9 mouse cellular contexts compared by ENCODE assay signal in the genomic region with DNA sequence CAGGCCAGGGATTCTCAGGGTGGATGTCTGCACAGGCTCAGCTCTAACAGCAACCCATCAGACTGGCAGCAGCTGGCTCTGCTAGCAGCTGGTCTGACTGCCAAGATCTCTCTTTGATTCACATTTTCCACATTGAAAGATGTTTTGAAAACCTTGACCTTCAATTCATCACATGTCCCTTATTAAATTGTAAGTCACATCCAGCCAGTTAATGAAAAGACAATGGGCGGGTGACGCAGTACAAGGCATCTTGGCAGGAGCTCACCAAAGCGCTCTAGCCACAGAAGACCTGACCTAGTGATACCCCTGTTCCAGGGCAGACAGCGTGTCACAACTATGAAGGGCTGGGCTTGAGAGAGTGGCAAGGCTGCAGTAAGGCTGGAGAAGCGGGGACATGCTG. TPM values are rescaled to one million over a fixed set of nuclear protein-coding genes. Genes with fewer than 3 reads are reported as not detected.
DNase-seq lines count a peak whose midpoint lies in the region; ATAC-seq lines count a peak whose summit lies in the region.
"Had no signal": no experiment of that assay in that cellular context is flagged by ENCODE, and none has a peak within 500 bp of the region (broad histone marks: within the 10 kb centered on the region; RNA-seq: fewer than 3 reads in every experiment).

No protein-coding gene starts in this region.

- 58% methylated on average over 5 of the region's 5 CpGs for WGBS in heart, embryonic 16.5 days
- WGBS in liver, embryonic 11.5 days, result 92% methylated on average over 5 of the region's 5 CpGs
- 94% methylated on average over 5 of the region's 5 CpGs for WGBS in forebrain, embryonic 10.5 days

- H3K9me3 ChIP-seq in heart, embryonic 16.5 days (replicated peaks; ENCODE audit: control insufficient read depth, low read length), result no peaks in the 10 kb centered on the region
- H3K9me3 ChIP-seq in liver, embryonic 11.5 days (ENCODE audit: control insufficient read depth, low read length), result no peaks in the 10 kb centered on the region; the same call in 1 of the 2 replicates
- H3K9me3 ChIP-seq in forebrain, embryonic 10.5 days, result no peaks in the 10 kb centered on the region

- H3K27ac ChIP-seq in heart, embryonic 16.5 days (ENCODE audit: low read length), result peak overlapping the region; percentile 96
- no peak overlapping the region for H3K27ac ChIP-seq in liver, embryonic 11.5 days (ENCODE audit: low read depth, low read length)
- no peak overlapping the region for H3K27ac ChIP-seq in forebrain, embryonic 10.5 days

- peak overlapping the region; percentile 37 for H3K9ac ChIP-seq in heart, embryonic 16.5 days (ENCODE audit: low read length)
- no peak overlapping the region for H3K9ac ChIP-seq in liver, embryonic 11.5 days (ENCODE audit: low read depth, low read length)

- peak; percentile 30 to 60 for DNase-seq in layer of hippocampus, adult 8-10 months (ENCODE audit: low spot score in 2 of 2)
- DNase-seq in layer of hippocampus, adult 9-11 months, result no peak
- DNase-seq in adrenal gland, postnatal 10 days, result peak; percentile 81
- DNase-seq in lung, postnatal 10 days, result peak; percentile 79
- DNase-seq in liver, embryonic 11.5 days (ENCODE audit: low spot score), result no peak
- no peak for DNase-seq in forebrain, embryonic 10.5 days (ENCODE audit: extremely low spot score, low spot score)

- H3K4me1 ChIP-seq in heart, embryonic 16.5 days (ENCODE audit: control insufficient read depth, insufficient read depth, low read length), result peaks cover 63% of the 10 kb centered on the region
- peaks cover 20% of the 10 kb centered on the region for H3K4me1 ChIP-seq in liver, embryonic 11.5 days (replicated peaks; ENCODE audit: control insufficient read depth, insufficient read depth, low read length)
- H3K4me1 ChIP-seq in forebrain, embryonic 10.5 days, result peaks cover 17% of the 10 kb centered on the region

- no peak for ATAC-seq in heart, embryonic 16.5 days (replicated peaks; ENCODE audit: extremely low read depth, insufficient read depth, low FRiP score)
- no peak for ATAC-seq in erythroid progenitor cell, adult 5-6 weeks (replicated peaks; ENCODE audit: low FRiP score, poor library complexity, severe bottlenecking)
- ATAC-seq in liver, embryonic 11.5 days (replicated peaks; ENCODE audit: low FRiP score), result no peak

- peaks cover 3% of the 10 kb centered on the region; the same call in 1 of the 2 replicates for H3K36me3 ChIP-seq in heart, embryonic 16.5 days (ENCODE audit: control insufficient read depth, insufficient read depth)
- peaks cover 7% of the 10 kb centered on the region; the same call in 1 of the 2 replicates for H3K36me3 ChIP-seq in liver, embryonic 11.5 days (ENCODE audit: control insufficient read depth, insufficient read depth, low read length)
- peaks cover 98% of the 10 kb centered on the region for H3K36me3 ChIP-seq in forebrain, embryonic 10.5 days (replicated peaks)

- no peak overlapping the region for H3K4me2 ChIP-seq in heart, embryonic 16.5 days (ENCODE audit: low read depth, low read length)
- no peak overlapping the region for H3K4me2 ChIP-seq in liver, embryonic 11.5 days

- no peaks in the 10 kb centered on the region for H3K27me3 ChIP-seq in heart, embryonic 16.5 days (ENCODE audit: control insufficient read depth, insufficient read depth, low read length)
- no peaks in the 10 kb centered on the region for H3K27me3 ChIP-seq in liver, embryonic 11.5 days (replicated peaks; ENCODE audit: control insufficient read depth, insufficient read depth, low read length)
- no peaks in the 10 kb centered on the region for H3K27me3 ChIP-seq in forebrain, embryonic 10.5 days (ENCODE audit: poor library complexity, severe bottlenecking)
- H3K27me3 ChIP-seq: megakaryocyte, embryonic 14.5 days had no signal

- no peak overlapping the region for H3K4me3 ChIP-seq in heart, embryonic 16.5 days (ENCODE audit: low read length)
- no peak overlapping the region for H3K4me3 ChIP-seq in liver, embryonic 11.5 days (ENCODE audit: low read depth, low read length)
- no peak overlapping the region for H3K4me3 ChIP-seq in forebrain, embryonic 10.5 days

RNA-seq across cellular contexts. Expression of a gene that starts 20.4 kb away (rescaled TPM):
- 10 to 100 TPM; 13.6 to 22.6 (median 20.6) TPM for total RNA-seq in layer of hippocampus, adult 8-10 months (2022)
- total RNA-seq in adrenal gland, postnatal 10 days (2021), result 10 to 100 TPM; 40.3 to 89.1 TPM
- 35.5 and 35.7 TPM in 2 replicates for polyA plus RNA-seq in heart, embryonic 16.5 days (2015; fragmentation: Nextera tagmentation; extraction: Ambion mirVana)
- total RNA-seq in erythroid progenitor cell, adult 5-6 weeks (2015; ENCODE audit: low replicate concordance), result 156 and 175 TPM in 2 replicates
- 20.0 and 35.4 TPM in 2 replicates for total RNA-seq in erythroid progenitor cell, adult 5-6 weeks (2017; ENCODE audit: low replicate concordance)
- polyA plus RNA-seq in liver, embryonic 11.5 days (2014; fragmentation: Nextera tagmentation; extraction: Ambion mirVana), result 18.6 and 22.7 TPM in 2 replicates
- 22.0 and 24.4 TPM in 2 replicates for polyA plus RNA-seq in forebrain, embryonic 10.5 days (2016; fragmentation: Nextera tagmentation; extraction: Ambion mirVana)

RNA-seq across cellular contexts. Expression of a gene that starts 21.0 kb away (rescaled TPM):
- total RNA-seq in layer of hippocampus, adult 8-10 months (2022), result 100 to 1,000 TPM; 118 to 152 (median 136) TPM
- 100 to 1,000 TPM; 137 to 143 TPM for total RNA-seq in adrenal gland, postnatal 10 days (2021)
- 82.7 and 84.9 TPM in 2 replicates for polyA plus RNA-seq in heart, embryonic 16.5 days (2015; fragmentation: Nextera tagmentation; extraction: Ambion mirVana)
- total RNA-seq in erythroid progenitor cell, adult 5-6 weeks (2015; ENCODE audit: low replicate concordance), result 6.7 and 12.6 TPM in 2 replicates
- 3.7 and 3.9 TPM in 2 replicates for total RNA-seq in erythroid progenitor cell, adult 5-6 weeks (2017; ENCODE audit: low replicate concordance)
- polyA plus RNA-seq in liver, embryonic 11.5 days (2014; fragmentation: Nextera tagmentation; extraction: Ambion mirVana), result 89.5 and 96.1 TPM in 2 replicates
- 116 and 127 TPM in 2 replicates for polyA plus RNA-seq in forebrain, embryonic 10.5 days (2016; fragmentation: Nextera tagmentation; extraction: Ambion mirVana)

Comparison
In these comparisons a context has a peak if more than half of its experiments do, and no peak if none do; other contexts are left out.
1. DNase-seq: peak in layer of hippocampus, adult 8-10 months (2 of 2), adrenal gland, postnatal 10 days (single experiment) and lung, postnatal 10 days (single experiment); none in layer of hippocampus, adult 9-11 months (single experiment), liver, embryonic 11.5 days (single experiment) and forebrain, embryonic 10.5 days (single experiment).
2. RNA of a gene that starts 21.0 kb away (total RNA-seq): 137 to 143 TPM in adrenal gland, postnatal 10 days and 118 to 152 TPM in layer of hippocampus, adult 8-10 months; 3.7 to 12.6 TPM in erythroid progenitor cell, adult 5-6 weeks; every median in the first group is over 4 times any median in the second.